In the genomic region with DNA sequence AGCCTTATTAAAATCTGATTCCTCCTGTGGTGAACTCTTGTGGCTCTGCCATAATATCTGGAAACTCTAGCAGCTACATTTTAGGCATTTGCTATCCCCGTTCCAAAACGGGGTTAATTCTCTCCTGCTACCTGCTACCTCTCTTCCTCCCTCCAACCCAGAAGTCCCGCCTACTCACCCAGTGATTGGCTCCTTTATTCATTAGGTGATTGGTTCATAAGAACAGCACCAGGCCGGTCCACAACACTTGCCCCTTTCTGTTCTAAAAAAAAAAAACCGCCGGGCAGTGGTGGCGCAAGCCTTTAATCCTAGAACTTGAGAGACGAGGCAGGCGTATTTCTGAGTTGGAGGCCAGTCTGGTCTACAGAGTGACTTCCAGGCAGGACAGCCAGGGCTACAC, we compare ENCODE assay signal across 7 mouse cellular contexts. TPM values are rescaled to one million over a fixed set of nuclear protein-coding genes. Genes with fewer than 3 reads are reported as not detected.
DNase-seq lines count a peak whose midpoint lies in the region; ATAC-seq lines count a peak whose summit lies in the region.

No protein-coding gene starts in this region.

- no peaks in the 10 kb centered on the region for H3K27me3 ChIP-seq in heart, embryonic 15.5 days

- H3K4me1 ChIP-seq in heart, embryonic 15.5 days (replicated peaks) = no peaks in the 10 kb centered on the region

- H3K4me2 ChIP-seq in heart, embryonic 15.5 days = peak overlapping the region; percentile 47

- H3K9me3 ChIP-seq in heart, embryonic 15.5 days (replicated peaks) = no peaks in the 10 kb centered on the region

- no peaks in the 10 kb centered on the region for H3K36me3 ChIP-seq in heart, embryonic 15.5 days

- H3K9ac ChIP-seq in heart, embryonic 15.5 days = no peak overlapping the region

- no peak overlapping the region for H3K27ac ChIP-seq in heart, embryonic 15.5 days

- peak; percentile 49 for DNase-seq in 3T3-L1 (ENCODE audit: low read depth, low spot score)
- DNase-seq in B cell, adult 2 months = peak; percentile 33 to 43
- DNase-seq in large intestine, adult 2 months (ENCODE audit: low read depth, low spot score) = peak; percentile 22
- DNase-seq in frontal cortex, postnatal 25 days (ENCODE audit: low spot score in 2 of 2) = no peak
- no peak for DNase-seq in ovary, postnatal 10 days (ENCODE audit: low spot score)

- peak overlapping the region; percentile 31 for H3K4me3 ChIP-seq in heart, embryonic 15.5 days

- no peak for ATAC-seq in heart, embryonic 15.5 days (replicated peaks; ENCODE audit: insufficient number of reproducible peaks, insufficient read depth, low FRiP score, low read depth)
- peak; percentile 44 for ATAC-seq in neutrophil, adult 5-6 weeks (ENCODE audit: extremely low read depth, insufficient number of reproducible peaks, low FRiP score, poor library complexity, severe bottlenecking)

- 13% methylated on average over 9 of the region's 9 CpGs for WGBS in heart, embryonic 15.5 days
- WGBS in large intestine, adult 2 months = 13% methylated on average over 9 of the region's 9 CpGs

RNA-seq across cellular contexts. Expression of a gene that starts 20.8 kb away (rescaled TPM):
- 0.18 TPM in 1 of 2 replicates, not detected in the other for polyA plus RNA-seq in heart, embryonic 15.5 days (2015; fragmentation: Nextera tagmentation; extraction: Ambion mirVana)
- 0.05 and 0.24 TPM in 2 replicates for polyA plus RNA-seq in large intestine, adult 2 months (2012; rRNA removed)
- total RNA-seq in neutrophil, adult 5-6 weeks (2017) = not detected in 2 replicates

RNA-seq across cellular contexts. Expression of a gene that starts 22.0 kb away (rescaled TPM):
- polyA plus RNA-seq in heart, embryonic 15.5 days (2015; fragmentation: Nextera tagmentation; extraction: Ambion mirVana) = 670 and 765 TPM in 2 replicates
- polyA plus RNA-seq in large intestine, adult 2 months (2012; rRNA removed) = 386 and 407 TPM in 2 replicates
- 171 TPM in 2 replicates for total RNA-seq in neutrophil, adult 5-6 weeks (2017)

RNA-seq across cellular contexts. Expression of a gene that starts 34.6 kb away (rescaled TPM):
- 14.2 and 18.6 TPM in 2 replicates for polyA plus RNA-seq in heart, embryonic 15.5 days (2015; fragmentation: Nextera tagmentation; extraction: Ambion mirVana)
- polyA plus RNA-seq in large intestine, adult 2 months (2012; rRNA removed) = 7.8 and 9.0 TPM in 2 replicates
- total RNA-seq in neutrophil, adult 5-6 weeks (2017) = 28.5 and 53.9 TPM in 2 replicates

RNA-seq across cellular contexts. Expression of a gene that starts 34.6 kb away (rescaled TPM):
- polyA plus RNA-seq in heart, embryonic 15.5 days (2015; fragmentation: Nextera tagmentation; extraction: Ambion mirVana) = 50.2 and 64.3 TPM in 2 replicates
- 27.6 and 28.5 TPM in 2 replicates for polyA plus RNA-seq in large intestine, adult 2 months (2012; rRNA removed)
- total RNA-seq in neutrophil, adult 5-6 weeks (2017) = 34.4 and 49.0 TPM in 2 replicates

RNA-seq across cellular contexts. Expression of a gene that starts 49.9 kb away (rescaled TPM):
- 26.2 and 34.7 TPM in 2 replicates for polyA plus RNA-seq in heart, embryonic 15.5 days (2015; fragmentation: Nextera tagmentation; extraction: Ambion mirVana)
- 63.0 and 68.0 TPM in 2 replicates for polyA plus RNA-seq in large intestine, adult 2 months (2012; rRNA removed)
- 55.9 TPM in 2 replicates for total RNA-seq in neutrophil, adult 5-6 weeks (2017)

Comparison
In these comparisons a context has a peak if more than half of its experiments do, and no peak if none do; other contexts are left out.
1. DNase-seq: peak in 3T3-L1 (single experiment), B cell, adult 2 months (2 of 2) and large intestine, adult 2 months (single experiment); none in frontal cortex, postnatal 25 days (0 of 2) and ovary, postnatal 10 days (single experiment).